Mouse (Mus musculus): ENCODE measurements around the gene Fam241a.

Fam241a gene

DNA sequence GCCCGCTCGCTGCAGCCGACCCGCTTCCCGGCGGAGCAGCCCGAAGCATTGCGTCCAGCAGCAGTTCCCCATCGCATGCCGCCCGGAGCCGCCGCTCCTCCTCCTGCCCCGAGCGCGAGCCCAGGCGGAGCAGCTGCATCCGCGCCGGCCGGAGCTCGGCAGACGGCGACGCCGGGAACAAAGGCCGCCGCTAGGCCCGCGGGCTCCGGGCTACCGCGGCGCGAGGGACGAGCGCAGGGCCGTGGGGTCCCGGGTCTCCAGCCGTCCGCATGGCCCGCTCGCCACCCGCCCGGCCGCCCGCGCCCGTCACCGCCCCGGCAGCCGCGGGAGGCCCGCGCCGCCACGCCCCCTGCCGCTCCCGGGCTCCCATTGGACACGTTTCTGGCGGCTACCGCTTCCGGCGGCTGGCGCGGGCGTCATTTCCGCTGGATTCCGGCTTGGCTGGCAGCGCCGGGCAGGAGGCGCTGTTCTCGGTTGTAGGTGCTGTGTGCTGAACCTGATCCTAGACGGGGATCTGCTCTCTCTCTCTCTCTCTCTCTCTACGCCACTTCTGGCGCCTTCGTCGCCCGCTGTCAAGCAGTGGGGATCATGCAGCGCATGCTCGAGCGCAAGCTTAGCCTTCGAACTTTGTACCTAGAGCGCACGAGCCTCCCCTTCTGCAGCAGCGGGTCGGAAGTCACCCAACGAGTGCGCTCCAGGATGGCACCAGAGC is 58.8 kb downstream of the Fam241a start, which contains the start of gene Ap1ar:
Gene Ap1ar (minus strand): TSS at position 370 of the 712 bp plus-strand sequence.
- peak; percentile 91 to 93 for DNase-seq (ENCODE audit: low read depth in 1 of 2, low spot score in 2 of 2)

DNA sequence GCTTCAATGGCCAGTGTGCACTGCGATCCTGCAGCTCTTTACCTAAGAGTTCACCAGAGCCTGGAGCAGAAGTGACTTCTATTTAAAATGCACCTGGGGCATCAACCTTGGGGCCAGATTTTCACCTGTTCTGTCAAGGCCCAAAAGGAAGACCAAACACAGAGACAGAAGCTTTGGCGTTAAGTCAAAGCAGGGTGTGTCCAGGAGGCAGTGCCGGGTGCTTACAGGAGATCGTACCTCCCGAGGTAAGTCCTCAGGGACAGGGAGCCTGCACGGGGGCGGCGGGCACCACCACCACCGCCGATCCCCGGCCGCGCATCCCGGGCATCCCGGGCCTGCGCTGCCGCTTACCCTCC is 59.3 kb downstream of the Fam241a start:
- no peak for DNase-seq (ENCODE audit: low read depth in 1 of 2, low spot score in 2 of 2)

DNA sequence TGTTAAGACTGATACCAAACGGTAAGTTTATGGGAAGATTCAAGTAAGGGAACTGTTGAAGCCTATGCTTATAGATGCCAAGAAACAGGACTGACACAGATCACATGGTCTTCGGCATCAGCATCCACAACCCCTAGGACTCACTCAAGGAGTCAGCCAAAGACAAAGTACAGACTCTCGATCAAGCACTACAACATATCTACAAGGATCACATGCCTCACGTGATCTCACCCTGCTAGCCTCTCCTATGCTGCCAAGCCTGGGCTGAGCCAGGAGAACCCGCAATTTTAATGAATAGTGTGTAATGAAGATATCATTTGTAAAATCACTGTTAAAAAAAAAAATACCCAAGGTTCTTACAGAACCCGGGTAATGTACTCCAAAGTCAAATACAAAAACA is 60.5 kb downstream of the Fam241a start:
- no peak for DNase-seq (ENCODE audit: low read depth in 1 of 2, low spot score in 2 of 2)

DNA sequence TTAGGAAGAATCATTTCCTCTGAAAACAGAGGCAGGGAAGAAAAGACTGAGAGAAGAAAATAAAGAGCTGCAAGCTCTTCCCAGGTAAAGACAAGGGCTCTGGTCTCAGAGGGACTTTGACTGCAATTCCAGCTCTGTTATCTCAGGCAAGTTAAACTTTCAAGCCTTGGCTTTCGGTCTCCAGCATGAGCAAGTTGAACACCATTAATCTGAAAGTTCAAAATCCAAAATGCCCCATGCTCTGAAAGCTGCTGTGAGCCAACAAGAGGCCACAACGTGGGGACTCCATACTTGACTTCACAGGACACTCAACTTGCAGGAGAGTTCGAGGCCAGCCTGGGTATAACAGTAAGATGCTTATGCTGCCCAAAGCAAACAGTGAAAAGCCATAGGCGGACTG is 62.1 kb downstream of the Fam241a start:
- DNase-seq (ENCODE audit: low read depth in 1 of 2, low spot score in 2 of 2): no peak

DNA sequence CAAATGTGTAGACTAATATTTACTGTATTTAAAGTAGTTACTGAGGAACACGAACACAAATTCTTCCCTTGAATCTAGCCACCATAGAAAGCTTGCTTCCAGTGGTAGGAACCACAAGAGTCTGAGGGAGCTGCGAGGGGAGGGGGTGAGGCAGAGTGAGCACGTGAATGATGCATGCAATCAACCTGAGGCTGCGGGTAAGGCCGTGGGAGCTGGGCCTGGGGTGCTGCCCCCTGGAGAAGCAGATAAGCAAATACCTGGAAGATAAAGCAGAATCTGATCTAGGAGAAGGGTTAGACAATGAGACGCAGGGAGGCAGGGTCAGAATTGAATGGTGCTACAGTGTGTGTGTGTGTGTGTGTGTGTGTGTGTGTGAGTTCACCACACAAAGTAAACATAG is 65.0 kb downstream of the Fam241a start:
- no peak for DNase-seq (ENCODE audit: low read depth in 1 of 2, low spot score in 2 of 2)

DNA sequence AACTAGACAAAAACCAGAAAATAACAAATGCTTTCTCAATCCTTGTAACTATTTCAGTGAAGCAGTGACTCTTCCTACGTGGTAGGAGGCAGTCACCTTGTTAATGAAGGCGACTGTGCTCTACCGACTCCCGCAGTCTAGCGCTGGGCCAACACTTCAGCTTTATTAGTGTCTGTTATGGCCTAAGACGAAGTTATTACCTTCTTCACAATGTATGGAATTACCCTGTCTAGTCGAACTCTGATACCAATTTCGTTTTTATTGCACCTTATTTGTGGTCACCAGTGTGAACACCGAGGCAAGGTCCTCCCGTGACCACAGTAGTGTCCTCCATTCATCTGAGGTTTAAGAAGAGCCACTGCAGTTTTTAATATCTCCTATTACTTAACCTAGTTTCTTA is 65.9 kb downstream of the Fam241a start:
- no peak for DNase-seq (ENCODE audit: low read depth in 1 of 2, low spot score in 2 of 2)

DNA sequence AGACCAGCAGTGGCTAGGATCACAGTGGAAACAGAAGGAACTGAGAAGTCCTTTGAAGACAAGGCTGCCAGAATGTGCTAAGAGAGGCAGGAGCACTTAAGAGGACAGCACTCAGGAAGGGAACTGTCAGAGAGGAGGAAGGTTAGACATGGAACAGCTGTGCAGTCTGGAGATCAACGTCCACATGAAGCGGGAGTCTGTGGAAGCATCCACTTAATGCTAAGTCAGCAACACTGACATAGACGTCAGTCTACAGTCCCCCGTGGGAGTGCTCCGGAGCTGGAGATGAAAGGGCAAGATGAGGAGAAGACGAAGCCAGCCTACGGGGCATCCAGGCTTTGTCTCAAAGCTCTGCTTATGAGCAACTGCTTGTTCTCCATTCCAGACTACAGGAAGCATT is 69.0 kb downstream of the Fam241a start:
- DNase-seq (ENCODE audit: low read depth in 1 of 2, low spot score in 2 of 2): no peak

DNA sequence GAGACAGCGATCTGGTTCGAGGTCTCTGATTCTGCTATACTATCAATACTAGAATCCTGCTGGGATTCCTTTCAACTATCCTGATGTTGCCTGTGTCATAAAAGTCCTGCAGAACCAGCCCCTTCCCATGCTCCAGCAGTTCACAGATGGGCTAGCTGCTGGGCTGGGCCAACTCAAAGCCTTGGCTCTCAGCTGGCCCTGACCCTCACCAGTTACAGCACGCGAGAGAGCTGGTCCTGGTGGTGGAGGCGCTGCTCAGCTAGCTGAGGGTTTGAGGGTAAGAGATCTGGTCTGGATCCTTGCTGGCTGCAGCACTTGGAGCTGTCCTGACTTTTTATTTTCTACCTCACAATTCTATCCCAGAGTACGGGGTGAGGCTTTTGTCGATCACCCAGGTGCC is 69.6 kb downstream of the Fam241a start:
- no peak for DNase-seq (ENCODE audit: low read depth in 1 of 2, low spot score in 2 of 2)

DNA sequence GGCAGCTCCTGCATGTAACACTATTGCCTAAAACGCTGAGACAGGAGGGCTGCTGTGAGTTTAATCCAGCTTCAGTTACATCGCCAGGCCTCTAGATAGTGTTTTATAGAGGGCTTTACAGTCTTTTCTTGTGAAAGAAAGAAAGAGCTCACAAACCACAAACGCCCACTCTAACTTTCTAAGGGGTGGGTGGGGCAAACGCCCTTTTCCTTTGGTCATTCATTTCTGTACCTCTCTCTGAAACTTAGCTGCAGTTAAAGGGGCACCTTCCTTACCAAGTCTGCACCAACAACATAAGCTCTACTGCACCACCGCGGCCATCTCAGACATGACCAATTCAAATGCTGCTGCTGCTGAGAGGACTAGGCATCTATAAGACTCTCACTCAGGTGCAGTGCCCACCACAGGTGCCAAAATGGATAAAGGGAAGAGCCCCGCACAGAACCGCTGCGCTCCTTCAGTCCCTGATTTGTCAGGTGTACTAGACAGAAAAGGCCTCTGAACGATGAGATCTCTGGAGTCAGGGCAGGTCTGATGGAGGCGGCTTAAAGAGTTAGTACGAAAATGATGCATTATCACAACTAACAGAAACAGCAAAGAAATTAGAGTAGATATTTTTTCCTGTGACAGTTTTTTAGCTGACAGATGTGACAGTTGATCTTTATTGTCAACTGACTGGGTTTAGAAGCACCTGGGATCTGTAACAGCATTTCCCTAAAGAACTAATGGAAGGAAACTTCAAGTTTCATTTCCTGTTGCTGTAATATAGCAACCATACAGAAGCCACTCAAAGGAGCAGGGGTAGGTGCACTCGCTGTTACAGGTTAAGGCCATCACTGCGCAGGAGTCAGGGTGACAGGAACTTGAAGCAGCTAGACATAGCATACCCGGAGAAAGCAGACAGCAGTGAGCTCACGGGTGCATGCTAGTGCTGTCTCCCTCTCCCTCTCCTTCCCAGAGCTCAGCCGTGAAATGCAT is 71.9 kb downstream of the Fam241a start:
- DNase-seq (ENCODE audit: low read depth in 1 of 2, low spot score in 2 of 2): no peak

DNA sequence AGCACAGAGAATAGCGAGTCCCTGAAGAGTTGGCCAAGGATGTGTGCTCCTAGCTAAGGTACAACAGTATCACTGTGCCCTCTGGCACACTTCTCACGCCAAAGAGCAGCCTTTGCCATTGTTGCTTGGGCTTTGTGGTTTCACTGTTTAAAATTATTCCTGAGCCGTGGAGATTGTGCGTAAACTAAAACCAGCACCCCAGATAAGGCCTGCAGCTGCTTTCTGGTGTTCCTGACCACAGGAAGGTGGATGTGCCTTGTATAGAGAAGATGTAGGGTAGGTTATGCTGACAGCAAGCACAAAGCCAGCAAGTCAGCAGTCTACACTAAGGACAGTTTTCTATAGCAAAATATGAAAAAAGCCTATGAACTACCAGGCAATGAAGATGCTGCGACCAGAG is 74.9 kb downstream of the Fam241a start:
- DNase-seq (ENCODE audit: low read depth in 1 of 2, low spot score in 2 of 2): no peak

DNA sequence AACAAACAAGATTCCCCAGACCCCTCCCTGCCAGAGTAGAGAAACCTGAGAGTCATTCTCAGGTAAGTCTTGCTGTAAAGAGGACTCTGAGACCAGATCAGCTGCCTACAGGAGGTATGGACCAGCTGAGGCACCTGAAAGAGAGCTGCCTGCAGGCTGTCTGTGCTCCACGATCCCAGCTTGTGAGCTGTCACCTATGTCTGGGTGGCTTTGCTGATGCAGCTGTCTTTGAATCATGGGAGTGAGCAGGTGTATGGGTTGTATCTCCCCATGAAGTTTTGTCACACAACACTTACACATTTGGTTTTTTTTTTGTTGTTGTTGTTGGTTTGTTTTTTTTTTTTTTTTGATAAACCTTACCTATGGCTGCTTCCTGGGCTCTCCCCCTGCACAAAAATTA is 75.7 kb downstream of the Fam241a start:
- no peak for DNase-seq (ENCODE audit: low read depth in 1 of 2, low spot score in 2 of 2)

Data from monocyte, adult 2 months (primary cell).